Mouse (Mus musculus) stomach, adult 2 months (tissue): ENCODE results near the gene Bmp7. TPM values are rescaled to one million over a fixed set of nuclear protein-coding genes. Genes with fewer than 3 reads are reported as not detected.

Experiments used
- polyA plus RNA-seq: library from polyadenylated mRNA; depleted of rRNA; stranded (reverse); fragments of >200 nt; gene quantifications from 2 replicates; pipeline ENCODE4 v1.2.3, GENCODE M21; 2012; rRNA removed

Gene Bmp7
- polyA plus RNA-seq, result 15.6 and 22.0 TPM in 2 replicates

GRCm38 (mm10) chr2:172940003-172940798 is at the start of gene Bmp7:
TSS of gene Bmp7 (minus strand) at chr2:172940321.

GRCm38 (mm10) chr2:172977409-172978130 is 37.4 kb upstream of the Bmp7 start, which contains the start of gene Spo11:
TSS of gene Spo11 (plus strand) at chr2:172977700.

Other genes with a start within 250 kb of the Bmp7 start
- gene Spo11, start 37.4 kb upstream of the Bmp7 start, polyA plus RNA-seq, result not detected in 2 replicates
- gene Rae1, start 59.8 kb upstream of the Bmp7 start, polyA plus RNA-seq, result 22.8 and 32.6 TPM in 2 replicates
- 119 and 157 TPM in 2 replicates for gene Rbm38, start 80.2 kb upstream of the Bmp7 start, polyA plus RNA-seq
- not detected in 2 replicates for gene Ctcfl, start 179.2 kb upstream of the Bmp7 start, polyA plus RNA-seq
- 0.96 and 1.9 TPM in 2 replicates for gene Pck1, start 212.7 kb upstream of the Bmp7 start, polyA plus RNA-seq